ENCODE assay signal across 13 mouse cellular contexts in the genomic region with DNA sequence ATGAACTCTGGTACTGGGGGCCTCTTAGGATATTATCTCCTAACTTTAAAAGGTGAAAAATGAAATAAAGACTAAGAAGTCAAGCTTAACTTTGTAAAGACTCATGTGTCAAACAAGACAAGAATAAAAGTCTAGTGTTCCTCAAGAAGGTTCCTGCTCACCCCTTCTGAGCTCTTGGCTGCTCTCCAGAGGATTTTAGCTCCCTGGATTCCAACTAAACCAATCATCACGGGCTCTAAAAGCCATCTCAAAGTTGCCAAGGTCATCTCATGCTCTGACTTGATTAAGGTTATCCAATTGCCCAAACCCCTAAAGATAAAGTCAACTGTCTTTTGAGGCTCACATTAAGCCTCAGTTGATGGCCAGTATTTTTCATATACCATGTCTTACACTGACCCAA.
"Had no signal": no experiment of that assay in that cellular context is flagged by ENCODE, and none has a peak within 500 bp of the region (broad histone marks: within the 10 kb centered on the region; RNA-seq: fewer than 3 reads in every experiment).

No protein-coding gene starts in this region.

- H3K4me2 ChIP-seq: limb, embryonic 13.5 days; liver, embryonic 11.5 days; liver, embryonic 15.5 days; lung, embryonic 14.5 days; midbrain, embryonic 12.5 days; stomach, embryonic 15.5 days had no signal

- H3K36me3 ChIP-seq: limb, embryonic 13.5 days; liver, embryonic 15.5 days; midbrain, embryonic 12.5 days; stomach, embryonic 15.5 days had no signal

- DNase-seq: kidney, postnatal 10 days; kidney, postnatal 4 days; left cerebral cortex, postnatal 4 days; lung, embryonic 14.5 days; lung, postnatal 14 days; right cerebral cortex, postnatal 14 days; thymus, postnatal 36 days had no signal

- H3K9ac ChIP-seq: limb, embryonic 13.5 days; liver, embryonic 15.5 days; lung, embryonic 14.5 days; midbrain, embryonic 12.5 days; stomach, embryonic 15.5 days had no signal

- H3K27ac ChIP-seq: layer of hippocampus, adult 2 months; limb, embryonic 13.5 days; liver, embryonic 15.5 days; midbrain, embryonic 12.5 days; stomach, embryonic 15.5 days had no signal

- H3K9me3 ChIP-seq: limb, embryonic 13.5 days; liver, embryonic 15.5 days; stomach, embryonic 15.5 days had no signal

- H3K27me3 ChIP-seq: limb, embryonic 13.5 days; liver, embryonic 15.5 days; midbrain, embryonic 12.5 days; stomach, embryonic 15.5 days had no signal

- H3K4me3 ChIP-seq: layer of hippocampus, adult 2 months; limb, embryonic 13.5 days; liver, embryonic 15.5 days; midbrain, embryonic 12.5 days; stomach, embryonic 15.5 days had no signal
